Mouse (Mus musculus): ENCODE results near the gene Zdhhc18.

GRCm38 (mm10) chr4:133596084-133596483, 53.9 kb downstream of the Zdhhc18 start:
- TF ChIP-seq CTCF (IDR thresholded peaks at IDR 0.05) (no peak), EP300 (IDR thresholded peaks at IDR 0.05) (no peak)
